Mouse (Mus musculus) limb, embryonic 13.5 days (tissue): ENCODE data around the gene Fnd3c2. TPM values are rescaled to one million over a fixed set of nuclear protein-coding genes. Genes with fewer than 3 reads are reported as not detected.

Experiments
- ATAC-seq: fragments of 200-750 bp; cut with Nextera tagmentation; 2 replicates; pipeline ENCODE4 v1.8.0; 2017; ENCODE audit warnings: low read depth, moderate number of reproducible peaks, moderate TSS enrichment; ENCODE audit not compliant: low FRiP score
- H3K27ac ChIP-seq: fragments of 300-500 bp; sonication (generic); 2 replicates; pipeline ENCODE4 v1.5.1; 2015; ENCODE audit warnings: inconsistent platforms, mild to moderate bottlenecking, moderate library complexity
- H3K27me3 ChIP-seq: fragments of 300-500 bp; sonication (generic); 2 replicates; pipeline ENCODE4 v1.6.1; 2015; ENCODE audit warnings: mild to moderate bottlenecking, inconsistent platforms
- H3K36me3 ChIP-seq: fragments of 300-500 bp; sonication (generic); 2 replicates; pipeline ENCODE4 v1.6.1; 2015; ENCODE audit warnings: inconsistent platforms, mild to moderate bottlenecking, moderate library complexity
- H3K4me1 ChIP-seq: fragments of 300-500 bp; sonication (generic); 2 replicates; pipeline ENCODE4 v1.6.1; 2015; ENCODE audit warnings: inconsistent platforms
- H3K4me2 ChIP-seq: fragments of 300-500 bp; sonication (generic); replicated peaks from 2 replicates; pipeline ENCODE4 v1.6.1; 2015; ENCODE audit warnings: inconsistent platforms, mild to moderate bottlenecking, moderate library complexity
- H3K4me3 ChIP-seq: fragments of 300-500 bp; sonication (generic); 2 replicates; pipeline ENCODE4 v1.5.1; 2015; ENCODE audit warnings: moderate library complexity, mild to moderate bottlenecking, inconsistent platforms
- H3K9ac ChIP-seq: fragments of 300-500 bp; sonication (generic); 2 replicates; pipeline ENCODE4 v1.6.1; 2015; ENCODE audit warnings: mild to moderate bottlenecking, inconsistent platforms
- H3K9me3 ChIP-seq: fragments of 300-500 bp; sonication (generic); 2 replicates; pipeline ENCODE4 v1.6.1; 2016; ENCODE audit warnings: inconsistent platforms
- WGBS: fragments of 180-500 bp; shearing (Covaris S2); methylation state at CpG from one replicate; pipeline ENCODE4 v1.1.7; 2015; 5-methylcytosine and 5-hydroxymethylcytosine counted together
- polyA plus RNA-seq: library from polyadenylated mRNA; unstranded; fragments of >200 nt; fragmentation: Nextera tagmentation; extraction: Ambion mirVana; gene quantifications from 2 replicates; pipeline ENCODE4 v1.2.1, GENCODE M21; 2015

The Fnd3c2 gene
- polyA plus RNA-seq, 1 experiment from 2014 or later = not detected

GRCm38 (mm10) chrX:106186713-106187649 lies 68.2 kb downstream of the Fnd3c2 start, which contains the start of gene Pgk1:
Pgk1 (plus strand) TSS chrX:106187100.
- no peaks in the 10 kb centered on the region; the same call in 1 of the 2 replicates for H3K36me3 ChIP-seq
- H3K4me3 ChIP-seq = peak within 1 kb of the TSS; percentile 58
- H3K27me3 ChIP-seq = peaks cover 8% of the 10 kb centered on the region; the same call in 1 of the 2 replicates
- H3K27ac ChIP-seq = peak within 1 kb of the TSS; percentile 92
- no peaks in the 10 kb centered on the region for H3K9me3 ChIP-seq
- H3K4me1 ChIP-seq = peaks cover 20% of the 10 kb centered on the region
- H3K9ac ChIP-seq = peak within 1 kb of the TSS; percentile 73
- ATAC-seq = peak; percentile 97
- H3K4me2 ChIP-seq = peak within 1 kb of the TSS; percentile 72
- WGBS = 15% methylated on average over 50 of the region's 55 CpGs

- ATAC-seq = peak; percentile 67
- Histone ChIP-seq H3K4me1 (peaks cover 20% of the 10 kb centered on the region), H3K27me3 (peaks cover 8% of the 10 kb centered on the region; the same call in 1 of the 2 replicates), H3K4me2 (peak overlapping the region; percentile 52), H3K9ac (no peak overlapping the region), H3K27ac (peak overlapping the region; percentile 92), H3K9me3 (no peaks in the 10 kb centered on the region), H3K36me3 (no peaks in the 10 kb centered on the region; the same call in 1 of the 2 replicates), H3K4me3 (no peak overlapping the region)
- WGBS = 19% methylated on average over 5 of the region's 5 CpGs
Measured at GRCm38 (mm10) chrX:106185706-106186105, 69.5 kb downstream of the Fnd3c2 start.

Other genes with a start within 250 kb of the Fnd3c2 start
- gene Magt1, start 243.5 kb downstream of the Fnd3c2 start, polyA plus RNA-seq = 66.6 and 73.4 TPM in 2 replicates
- gene Cox7b, start 239.7 kb downstream of the Fnd3c2 start, polyA plus RNA-seq = 357 and 372 TPM in 2 replicates
- 30.4 and 36.7 TPM in 2 replicates for gene Atp7a, start 228.1 kb downstream of the Fnd3c2 start, polyA plus RNA-seq
- 0.52 and 0.57 TPM in 2 replicates for gene Tlr13, start 112.2 kb downstream of the Fnd3c2 start, polyA plus RNA-seq
- 351 and 362 TPM in 2 replicates for gene Pgk1, start 68.3 kb downstream of the Fnd3c2 start, polyA plus RNA-seq
- gene Taf9b, start 34.2 kb downstream of the Fnd3c2 start, polyA plus RNA-seq = 8.4 and 9.3 TPM in 2 replicates
- gene Fndc3c1, start 230.0 kb upstream of the Fnd3c2 start, polyA plus RNA-seq = 18.1 and 20.0 TPM in 2 replicates